Mouse (Mus musculus): ENCODE measurements around the gene Abca12. TPM values are rescaled to one million over a fixed set of nuclear protein-coding genes. Genes with fewer than 3 reads are reported as not detected.

Abca12 gene
- not detected for total RNA-seq (2023)

DNA sequence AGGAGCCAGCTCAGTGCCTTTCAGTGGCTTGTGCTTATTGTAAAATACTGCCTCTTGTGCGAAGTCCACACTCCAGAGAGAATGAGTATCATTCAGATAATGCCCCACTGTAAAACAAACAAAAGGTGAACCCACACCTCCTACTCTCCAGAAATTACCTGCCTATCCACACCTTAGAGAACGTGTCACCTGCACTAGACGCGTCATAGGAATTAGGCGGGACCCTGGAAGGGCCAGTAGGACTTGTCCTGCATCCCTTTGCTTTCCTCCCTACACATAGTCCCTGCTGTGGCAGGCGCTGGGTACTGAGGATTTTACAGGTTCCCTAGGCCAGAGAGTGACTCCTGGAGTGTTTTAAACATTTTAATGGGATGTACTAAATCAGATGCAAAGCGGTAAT lies at the start of gene Abca12:
Gene Abca12 (minus strand): TSS at position 101 of the 400 bp plus-strand sequence.

Other genes starting within 250 kb of the Abca12 start
- 10 to 100 TPM; 74.9 to 81.6 TPM for gene Atic, start 142.2 kb upstream of the Abca12 start, total RNA-seq (2023)
- 1 to 10 TPM in 1 of 2 experiments, under 1 TPM in 1; 0.77 to 3.2 TPM for gene Fn1, start 238.3 kb upstream of the Abca12 start, total RNA-seq (2023)